Mouse (Mus musculus) lung, postnatal 36 days (tissue): ENCODE results near the gene Ralgps1.
"Not testable (repeated sequence)": the region's sequence is repeated elsewhere in the genome, so short reads cannot be mapped to it uniquely, and the experiment has no call there.

Experiments used
- DNase-seq: peaks from one replicate; pipeline ENCODE4 v3.0.0; 2022; ENCODE audit warnings: mixed read lengths

The Ralgps1 gene

GRCm38 (mm10) chr2:33360564-33360963 is 10.7 kb downstream of the Ralgps1 start:
- no peak for DNase-seq

- no peak for DNase-seq
Measured at GRCm38 (mm10) chr2:33359184-33359583, 12.1 kb downstream of the Ralgps1 start.

GRCm38 (mm10) chr2:33357250-33357838 is 13.9 kb downstream of the Ralgps1 start:
- DNase-seq: peak; percentile 12

- peak; percentile 9 for DNase-seq
Measured at GRCm38 (mm10) chr2:33355558-33355957, 15.7 kb downstream of the Ralgps1 start.

GRCm38 (mm10) chr2:33353432-33353831 is 17.9 kb downstream of the Ralgps1 start:
- peak; percentile 51 for DNase-seq

GRCm38 (mm10) chr2:33351449-33351848 is 19.8 kb downstream of the Ralgps1 start:
- no peak for DNase-seq

- DNase-seq: no peak
Measured at GRCm38 (mm10) chr2:33350921-33351320, 20.4 kb downstream of the Ralgps1 start.

GRCm38 (mm10) chr2:33349581-33349980 is 21.7 kb downstream of the Ralgps1 start:
- no peak for DNase-seq

GRCm38 (mm10) chr2:33349081-33349480 is 22.2 kb downstream of the Ralgps1 start:
- DNase-seq: peak; percentile 93

GRCm38 (mm10) chr2:33348260-33348659 is 23.0 kb downstream of the Ralgps1 start:
- no peak for DNase-seq

GRCm38 (mm10) chr2:33347607-33348006 is 23.7 kb downstream of the Ralgps1 start:
- peak; percentile 71 for DNase-seq

- no peak for DNase-seq
Measured at GRCm38 (mm10) chr2:33346749-33347148, 24.5 kb downstream of the Ralgps1 start.

- DNase-seq: peak; percentile 16
Measured at GRCm38 (mm10) chr2:33345956-33346355, 25.3 kb downstream of the Ralgps1 start.

- DNase-seq: peak; percentile 34
Measured at GRCm38 (mm10) chr2:33345475-33345874, 25.8 kb downstream of the Ralgps1 start.

GRCm38 (mm10) chr2:33343413-33343812 is 27.9 kb downstream of the Ralgps1 start:
- DNase-seq: no peak

GRCm38 (mm10) chr2:33342148-33342547 is 29.1 kb downstream of the Ralgps1 start:
- DNase-seq: no peak

GRCm38 (mm10) chr2:33335789-33336188 is 35.5 kb downstream of the Ralgps1 start:
- DNase-seq: no peak

- no peak for DNase-seq
Measured at GRCm38 (mm10) chr2:33329622-33330021, 41.7 kb downstream of the Ralgps1 start.

- DNase-seq: peak; percentile 68
Measured at GRCm38 (mm10) chr2:33328941-33329340, 42.3 kb downstream of the Ralgps1 start.

- peak; percentile 37 for DNase-seq
Measured at GRCm38 (mm10) chr2:33325359-33325758, 45.9 kb downstream of the Ralgps1 start.

- DNase-seq: no peak
Measured at GRCm38 (mm10) chr2:33323799-33324595, 47.3 kb downstream of the Ralgps1 start.

- not testable (repeated sequence) for DNase-seq
Measured at GRCm38 (mm10) chr2:33323043-33323625, 48.2 kb downstream of the Ralgps1 start.

GRCm38 (mm10) chr2:33321641-33322040 is 49.6 kb downstream of the Ralgps1 start:
- no peak for DNase-seq

- DNase-seq: no peak
Measured at GRCm38 (mm10) chr2:33321031-33321430, 50.3 kb downstream of the Ralgps1 start.
